Mouse (Mus musculus) frontal cortex, postnatal 14 days (tissue): Measurements from ENCODE around the gene Mylpf.

ENCODE experiments used
- DNase-seq, 2 experiments: peaks; one replicate each; pipeline ENCODE4 v3.0.0; 2022; ENCODE audit warnings: low spot score in 2 of 2

The Mylpf gene

DNA sequence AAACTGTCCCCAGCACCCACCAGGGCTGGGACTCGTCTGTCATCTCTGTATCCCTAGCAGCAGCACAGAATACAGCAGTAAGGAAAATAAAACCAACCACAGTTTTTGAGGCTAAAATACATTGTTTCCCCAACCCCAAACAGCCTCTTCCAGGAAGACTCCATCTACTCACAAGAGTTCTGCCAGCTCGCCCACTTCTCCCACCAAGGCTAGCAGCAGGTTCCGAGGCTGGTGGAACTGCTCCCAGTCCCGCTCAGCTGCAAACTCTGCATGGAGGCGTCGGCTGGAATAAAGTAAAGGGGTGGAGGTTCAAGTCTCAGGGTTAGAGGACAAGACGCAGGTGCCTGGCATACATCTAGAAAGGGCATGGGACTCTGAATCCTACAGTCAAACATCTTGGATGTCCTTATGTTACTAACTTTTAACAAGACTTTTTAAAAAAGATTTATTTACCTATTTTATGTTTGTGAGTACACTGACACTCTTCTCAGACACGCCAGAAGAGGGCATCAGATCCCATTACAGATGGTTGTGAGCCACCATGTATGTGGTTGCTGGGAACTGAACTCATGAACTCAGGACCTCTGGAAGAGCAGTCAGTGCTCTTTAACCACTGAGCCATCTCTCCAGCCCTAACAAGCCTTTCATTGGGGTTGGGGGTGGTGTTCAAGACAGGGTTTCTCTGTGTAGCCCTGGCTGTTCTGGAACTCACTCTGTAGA is 50.7 kb downstream of the Mylpf start:
- no peak for DNase-seq

DNA sequence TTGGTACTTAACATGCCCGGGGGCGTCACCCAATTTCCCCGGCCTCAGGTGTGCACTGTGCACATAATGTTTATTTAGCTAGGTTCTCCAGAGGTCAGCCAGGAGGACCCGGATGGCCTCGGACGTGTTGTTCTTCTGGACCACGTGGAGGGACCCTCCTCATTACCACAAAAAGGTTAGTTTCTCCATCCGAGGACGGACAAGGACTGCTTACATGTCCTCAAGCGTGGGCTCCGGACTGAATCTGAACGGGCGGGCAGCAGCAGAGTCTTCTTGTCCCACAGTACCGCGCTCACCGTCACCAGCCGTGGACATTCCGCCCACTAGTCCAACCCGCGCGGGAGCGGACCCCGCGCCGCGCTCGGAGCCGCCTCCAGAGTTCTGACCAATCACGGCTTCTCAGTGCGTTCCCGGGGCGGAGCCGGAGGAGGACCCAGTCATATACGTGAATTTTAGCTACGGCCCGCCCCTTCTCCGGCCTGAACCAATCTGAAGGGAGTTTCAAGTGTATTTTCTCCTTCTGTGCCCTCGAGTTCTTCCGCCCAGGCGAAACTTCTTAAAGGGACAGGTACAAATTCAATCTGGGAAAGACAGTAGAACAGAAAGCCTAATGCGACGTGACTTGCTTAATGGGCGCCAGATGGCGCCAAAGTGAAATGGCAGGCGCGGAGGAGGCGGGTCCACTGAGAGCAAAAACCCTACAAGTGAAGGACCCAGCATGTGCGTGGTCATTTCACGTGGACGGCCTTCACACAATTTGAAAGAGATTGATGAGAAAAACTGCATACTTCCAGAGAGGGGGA is 51.8 kb downstream of the Mylpf start, which contains the start of gene Dctpp1:
Gene Dctpp1 (minus strand): TSS at position 401 of the 803 bp plus-strand sequence.
- peak; percentile 97 to 98 for DNase-seq

DNA sequence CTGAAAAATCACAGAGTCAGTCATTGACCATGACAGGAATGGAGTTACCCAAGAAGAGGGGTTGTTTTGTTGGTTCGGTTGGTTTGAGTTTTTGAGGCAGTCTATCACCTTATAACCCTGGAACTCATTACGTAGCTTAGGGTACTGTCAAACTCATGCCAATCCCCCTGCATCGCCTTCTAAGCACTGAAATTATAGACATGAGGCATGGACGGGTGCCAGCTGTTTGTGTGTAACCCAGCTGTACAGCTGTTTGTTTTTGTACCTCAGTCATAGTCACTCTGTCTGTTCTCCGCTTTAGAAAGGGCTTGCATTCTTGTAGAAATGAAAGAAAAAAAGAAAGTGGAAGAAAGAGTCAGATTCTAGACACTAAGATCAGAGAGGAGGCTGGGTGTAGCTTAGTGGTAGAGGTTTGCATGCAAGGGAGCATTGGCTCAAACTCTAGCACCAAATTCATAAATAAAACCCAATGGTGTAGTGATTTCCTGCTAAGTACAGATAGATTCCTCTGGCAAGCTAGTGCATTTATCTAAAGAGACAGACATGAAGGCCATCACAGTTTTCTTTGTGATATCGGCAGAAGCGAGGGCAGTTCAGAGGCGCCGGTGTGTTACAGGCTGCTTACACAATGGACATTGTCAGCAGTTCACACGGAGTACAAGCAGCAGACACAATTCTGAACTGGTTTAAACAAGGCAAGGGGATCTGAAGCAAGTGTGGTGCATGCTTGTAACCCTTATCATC is 53.7 kb downstream of the Mylpf start:
- no peak for DNase-seq

DNA sequence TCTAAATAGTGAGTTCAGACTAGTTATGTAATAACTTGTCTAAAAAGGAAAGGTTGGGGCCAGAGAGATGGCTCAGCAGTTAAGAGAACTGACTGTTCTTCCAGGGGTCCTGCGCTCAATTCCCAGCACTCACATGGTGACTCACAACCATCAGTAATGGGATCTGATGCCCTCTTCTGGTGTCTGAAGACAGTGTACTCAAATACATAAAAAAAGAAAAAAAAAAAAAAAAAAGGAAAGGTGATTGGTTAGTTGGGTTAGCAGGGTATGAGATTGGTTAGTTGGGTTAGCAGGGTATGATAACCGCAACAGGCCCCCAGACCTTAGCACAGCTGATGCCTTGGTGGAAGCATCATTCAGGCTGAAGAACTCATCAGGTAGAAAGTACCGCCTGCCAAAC is 54.8 kb downstream of the Mylpf start:
- DNase-seq: no peak
